Mouse (Mus musculus): ENCODE measurements around the gene P2ry14.
"Not testable (repeated sequence)": the region's sequence is repeated elsewhere in the genome, so short reads cannot be mapped to it uniquely, and the experiment has no call there.

Gene P2ry14

DNA sequence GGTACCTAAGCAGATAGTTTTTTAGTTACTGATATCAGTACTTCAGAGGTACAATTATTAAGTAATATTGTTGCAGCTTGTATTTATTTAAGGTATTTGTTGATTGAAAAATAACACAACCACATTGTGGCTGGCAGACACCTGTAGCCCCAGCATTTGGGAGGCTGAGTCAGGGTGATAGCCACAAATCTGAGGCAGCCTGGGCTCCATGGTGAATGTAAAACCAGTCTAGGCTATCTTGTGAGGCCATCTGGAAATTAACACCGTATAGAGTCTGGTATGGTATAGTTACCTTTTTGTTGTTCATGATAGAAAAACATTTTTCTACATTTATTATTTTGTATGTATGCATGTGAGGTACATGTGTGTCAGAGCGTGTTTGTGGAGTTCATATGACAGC, 51.3 kb downstream of the P2ry14 start:
- no peak for DNase-seq

DNA sequence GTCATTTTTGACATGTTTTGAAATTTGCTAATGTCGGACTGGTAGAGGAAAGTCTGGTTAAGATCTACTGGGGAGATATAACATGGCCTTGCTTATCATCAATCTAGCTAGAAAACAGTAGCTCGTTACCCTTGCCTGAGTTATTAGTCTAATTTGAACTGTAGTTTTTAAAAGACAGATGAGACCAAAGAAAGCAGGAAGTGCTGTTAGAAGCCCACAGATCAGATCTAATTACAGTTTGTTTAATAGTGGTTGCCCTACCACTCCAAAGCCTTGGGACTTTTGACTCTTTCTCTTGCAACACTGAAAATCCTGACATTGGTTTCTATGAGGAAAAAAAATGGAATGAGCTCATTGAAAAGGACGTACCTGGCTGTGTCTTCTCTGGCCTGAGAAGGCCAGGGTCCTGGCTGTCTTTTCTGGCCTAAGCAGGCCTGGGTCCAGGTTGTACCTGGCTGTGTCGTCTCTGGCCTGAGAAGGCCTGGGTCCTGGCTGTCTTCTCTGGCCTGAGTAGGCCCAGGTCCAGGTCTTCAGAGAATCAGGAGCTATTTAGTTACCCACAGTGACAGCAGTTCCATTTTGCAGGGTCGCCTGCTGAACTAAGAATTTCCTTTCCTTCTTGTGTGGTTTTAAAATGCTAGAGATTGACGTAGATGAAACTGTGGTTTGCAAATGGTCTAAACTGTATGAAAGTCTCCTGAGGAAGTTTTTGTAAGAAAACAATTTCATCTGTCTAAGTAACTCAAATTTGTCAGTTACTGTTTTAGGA, 52.0 kb downstream of the P2ry14 start, which contains the start of gene Gpr171:
Gene Gpr171 (minus strand): TSS at position 604 of the 769 bp plus-strand sequence.
- peak in 1 of 2 experiments; percentile 20 for DNase-seq

DNA sequence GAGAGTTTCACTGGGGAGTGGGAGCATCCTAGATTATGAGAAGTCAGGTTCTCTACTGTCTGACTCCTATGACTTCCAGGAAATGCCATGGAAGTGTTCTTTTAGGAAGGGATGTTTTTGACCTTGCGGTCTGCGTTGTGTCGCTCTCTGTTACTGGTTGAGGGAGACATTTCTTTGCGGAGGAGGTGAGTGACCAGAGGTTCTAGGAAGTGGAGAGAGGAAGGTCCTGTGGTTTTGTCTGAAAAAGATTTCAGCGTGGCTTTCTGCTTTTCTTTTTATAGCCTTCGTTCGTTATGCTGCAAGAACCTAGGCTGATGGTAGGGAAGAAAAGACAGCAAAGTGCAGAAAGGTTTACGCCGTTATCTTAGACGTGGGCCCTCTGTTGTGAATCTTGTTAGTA, 54.9 kb downstream of the P2ry14 start:
- DNase-seq: no peak

DNA sequence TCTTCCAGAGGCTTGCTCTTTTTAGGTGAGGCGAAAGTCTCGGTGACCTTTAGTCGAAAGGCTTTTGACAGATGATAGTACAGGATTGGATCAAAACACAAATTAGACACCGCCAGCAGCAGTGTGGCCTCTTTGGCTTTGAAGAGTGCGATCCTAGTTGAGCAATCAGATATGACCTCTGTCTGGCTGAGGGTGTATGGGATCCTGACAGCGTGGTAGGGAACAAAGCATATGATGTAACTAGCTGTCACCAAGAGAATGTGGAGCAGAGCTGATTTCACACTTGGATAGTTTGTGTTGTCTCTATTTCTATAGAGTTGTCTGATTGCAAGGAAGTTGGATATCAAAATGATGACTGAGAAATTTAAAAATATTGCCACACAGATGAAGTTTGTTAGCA, 56.0 kb downstream of the P2ry14 start:
- DNase-seq: no peak

DNA sequence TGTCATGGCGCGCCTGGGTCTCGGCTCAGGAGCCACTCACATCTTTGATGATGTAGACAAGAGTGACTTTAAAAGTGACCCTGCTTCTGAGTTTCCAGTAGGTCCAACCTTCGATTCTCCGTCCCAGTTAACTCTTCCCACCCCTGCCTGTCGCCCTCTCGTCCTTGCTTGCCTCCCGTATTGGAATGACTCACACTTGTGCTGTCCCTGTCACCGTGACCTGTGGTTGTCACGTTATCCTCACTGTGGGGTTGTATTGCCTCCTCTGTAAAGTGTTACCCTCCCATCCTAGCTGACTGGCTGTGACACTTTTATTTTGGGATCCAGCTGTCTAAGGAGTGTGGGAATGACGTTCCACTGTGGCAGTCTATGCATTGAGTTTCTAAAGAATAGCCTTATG, 60.7 kb downstream of the P2ry14 start:
- no peak for DNase-seq

DNA sequence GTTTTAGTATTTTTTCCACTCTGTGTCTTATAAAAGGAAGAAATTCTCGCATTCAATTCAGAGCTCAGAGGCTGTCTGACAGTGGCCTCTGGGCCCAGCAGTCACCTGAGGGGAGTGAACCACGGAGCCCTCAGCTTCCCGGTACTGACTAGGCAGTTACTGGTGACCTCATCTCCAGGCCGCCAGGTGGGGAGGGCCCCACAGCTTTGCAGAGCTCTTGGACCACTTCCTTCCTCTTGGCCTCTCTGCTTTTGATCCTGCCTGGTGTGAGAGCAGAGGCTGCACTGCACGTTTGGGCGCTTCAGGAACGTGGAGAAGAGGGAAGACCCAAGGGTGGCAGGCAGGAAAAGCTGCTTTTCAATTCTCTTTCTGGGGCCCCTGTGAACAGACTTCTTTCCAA, 72.5 kb downstream of the P2ry14 start:
- peak in 1 of 2 experiments; percentile 9 for DNase-seq

DNA sequence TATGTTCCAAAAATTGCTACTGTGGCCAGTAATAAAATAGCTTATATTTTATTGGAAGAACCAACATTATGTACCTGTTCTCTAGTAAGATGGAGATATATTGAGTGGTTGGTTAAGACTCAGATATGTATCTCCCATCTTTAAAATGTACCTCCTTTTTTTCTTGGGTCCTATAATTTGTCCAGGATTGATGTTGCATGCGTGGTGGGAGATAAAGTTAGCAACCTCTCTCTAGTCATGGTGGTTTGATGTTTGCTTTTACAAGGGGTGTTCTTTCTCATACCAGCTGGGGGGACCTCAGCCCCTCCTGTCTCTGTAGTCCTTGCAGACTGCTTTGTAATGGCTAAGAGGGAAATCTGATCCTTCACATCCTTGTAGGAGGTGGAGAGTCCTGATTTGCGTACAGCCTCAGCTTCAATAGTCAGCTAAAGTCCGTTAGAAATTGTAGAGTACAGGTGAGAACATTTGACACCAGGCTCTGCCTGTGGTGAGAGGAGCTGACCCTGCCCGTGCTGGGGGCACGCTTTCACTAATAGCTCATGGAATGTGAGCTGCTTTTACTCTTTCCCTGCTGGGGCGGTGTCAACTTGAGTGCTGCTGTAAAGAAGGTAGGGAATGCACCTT, 73.0 kb downstream of the P2ry14 start:
- DNase-seq: no peak

DNA sequence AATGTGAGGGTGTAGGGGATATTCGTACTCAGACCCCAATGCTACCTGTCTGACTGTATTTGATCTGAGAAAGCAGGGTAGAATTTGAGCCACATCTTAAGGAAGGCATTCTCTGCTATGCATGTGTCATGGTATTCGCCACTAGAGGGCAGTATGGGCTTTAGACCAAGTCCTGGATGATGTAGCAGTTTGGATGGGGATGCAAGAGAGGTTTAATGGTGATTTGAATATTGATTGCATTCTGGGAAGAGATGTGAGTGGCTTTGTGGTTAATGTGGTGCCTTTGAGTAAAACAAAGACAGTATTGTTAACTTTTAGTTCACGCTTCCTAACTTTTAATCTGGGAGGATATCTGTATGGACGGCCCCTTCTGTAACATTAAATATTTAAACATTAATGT, 74.1 kb downstream of the P2ry14 start:
- DNase-seq: peak; percentile 61 to 71

DNA sequence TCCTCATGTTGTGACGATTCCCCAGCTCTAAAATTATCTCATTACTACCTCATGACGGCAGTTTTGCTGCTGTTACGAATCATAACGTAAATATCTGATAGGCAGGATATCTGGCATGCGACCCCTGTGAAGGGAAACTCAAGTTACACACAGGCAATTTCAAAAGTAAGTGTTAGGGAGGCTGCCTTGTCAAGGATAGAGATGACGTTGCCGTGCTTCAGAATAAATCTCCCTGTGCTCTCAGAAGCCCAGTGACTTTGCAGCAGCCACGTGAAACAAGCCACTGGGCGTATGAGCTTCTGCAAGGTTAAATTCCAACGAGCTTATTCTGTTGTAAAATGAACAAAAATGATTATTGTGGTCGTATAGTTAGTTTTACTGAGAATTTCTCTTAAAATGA, 74.8 kb downstream of the P2ry14 start:
- DNase-seq: no peak

DNA sequence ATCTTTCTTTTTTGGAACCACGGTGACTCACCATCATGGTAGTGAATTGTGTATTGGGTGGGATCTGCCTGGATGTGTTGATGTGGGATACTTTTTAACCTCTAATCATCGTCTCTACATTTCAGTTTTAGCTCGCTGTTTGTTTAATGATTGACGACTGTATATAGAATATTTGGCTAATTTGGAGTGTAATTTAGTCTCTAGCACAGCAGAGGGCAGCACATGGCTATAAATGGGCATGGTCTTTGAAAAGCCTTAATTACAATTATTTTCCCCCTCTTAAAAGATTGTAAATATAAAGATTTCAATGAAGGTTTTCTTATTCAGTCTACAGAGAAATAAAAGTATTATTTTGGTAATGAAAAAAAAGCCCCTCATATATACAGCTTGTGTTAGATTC, 76.1 kb downstream of the P2ry14 start:
- peak; percentile 30 to 36 for DNase-seq

DNA sequence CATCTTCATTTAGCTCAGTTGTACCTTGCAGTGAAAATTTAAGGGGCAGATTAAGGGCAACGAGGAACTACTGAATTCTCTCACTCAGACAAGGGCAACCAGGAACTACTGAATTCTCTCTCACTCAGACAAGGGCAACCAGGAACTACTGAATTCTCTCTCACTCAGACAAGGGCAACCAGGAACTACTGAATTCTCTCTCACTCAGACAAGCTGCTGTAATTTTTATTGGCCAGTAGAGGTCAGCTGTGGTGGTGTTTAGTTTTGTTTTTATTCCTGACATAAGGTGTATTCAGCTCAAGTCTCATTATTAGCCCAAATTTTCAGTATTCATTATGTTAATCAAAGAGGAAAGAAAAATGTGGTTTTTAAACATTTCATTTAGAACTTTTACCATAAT, 84.3 kb downstream of the P2ry14 start:
- DNase-seq: not testable (repeated sequence)

DNA sequence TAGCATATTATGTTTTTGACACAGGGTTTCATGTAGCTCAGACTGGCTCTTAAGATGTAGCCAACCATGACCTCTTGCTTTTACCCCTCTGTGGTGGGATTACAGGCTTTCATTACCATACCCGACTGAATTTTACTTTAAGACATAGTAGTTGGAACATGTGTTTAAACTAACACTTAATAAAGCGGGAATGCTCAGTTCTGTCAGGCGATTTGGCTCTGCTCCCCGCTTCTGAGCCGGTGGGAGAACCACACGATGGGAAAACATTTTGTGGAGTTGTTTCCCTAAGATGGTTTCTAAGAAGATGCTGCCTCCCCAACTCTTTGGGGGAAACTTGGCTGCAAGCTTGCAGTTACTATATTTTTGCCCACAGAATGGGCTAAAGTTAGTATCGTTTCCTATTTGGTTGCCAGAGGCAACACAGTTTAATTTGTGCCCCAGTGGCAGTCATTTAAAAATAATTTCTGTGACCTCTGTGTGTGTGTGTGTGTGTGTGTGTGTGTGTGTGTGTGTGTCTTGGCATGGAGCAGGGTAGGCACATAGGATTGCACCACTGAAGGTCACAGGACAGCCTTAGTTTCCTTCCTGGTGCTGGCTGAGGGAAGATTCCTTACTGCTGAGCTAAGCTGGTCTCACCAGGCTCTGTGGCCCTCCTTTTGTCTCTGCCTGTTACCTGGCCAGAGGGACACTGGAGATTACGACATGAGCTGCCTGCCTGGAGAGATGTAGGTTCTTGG, 86.7 kb downstream of the P2ry14 start:
- no peak for DNase-seq

DNA sequence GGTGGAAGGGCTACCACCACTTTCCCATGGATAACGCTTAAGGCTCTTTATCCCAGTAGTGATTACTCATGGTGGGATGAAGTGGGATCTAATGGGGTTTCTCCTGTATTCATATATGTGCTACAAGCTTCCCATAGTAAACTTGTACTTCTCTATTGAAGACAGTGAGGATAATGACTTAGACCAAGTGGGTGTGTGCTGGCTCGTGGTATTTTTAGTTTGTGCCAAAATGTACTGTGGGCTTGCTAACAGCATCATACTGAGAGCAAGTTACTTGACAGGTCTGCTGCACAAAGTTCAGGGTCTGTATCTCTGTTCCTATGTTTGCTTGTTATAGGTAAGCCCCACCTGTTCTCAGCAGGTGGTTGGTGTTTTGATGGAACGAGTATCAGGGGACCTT, 87.5 kb downstream of the P2ry14 start:
- DNase-seq: no peak

Measured in cerebellum, postnatal 10 days (tissue).